Mouse (Mus musculus) urinary bladder, postnatal 36 days (tissue): ENCODE results near the gene Efna2.

Experiments used
- DNase-seq, 2 experiments: peaks; one replicate each; pipeline ENCODE4 v3.0.0; 2022; ENCODE audit warnings: low spot score in 2 of 2, mixed read lengths in 1 of 2

Gene Efna2

GRCm38 (mm10) chr10:80179068-80180051, at the start of gene Efna2:
Gene Efna2 (plus strand): TSS chr10:80179482.
- DNase-seq, result no peak

DNA sequence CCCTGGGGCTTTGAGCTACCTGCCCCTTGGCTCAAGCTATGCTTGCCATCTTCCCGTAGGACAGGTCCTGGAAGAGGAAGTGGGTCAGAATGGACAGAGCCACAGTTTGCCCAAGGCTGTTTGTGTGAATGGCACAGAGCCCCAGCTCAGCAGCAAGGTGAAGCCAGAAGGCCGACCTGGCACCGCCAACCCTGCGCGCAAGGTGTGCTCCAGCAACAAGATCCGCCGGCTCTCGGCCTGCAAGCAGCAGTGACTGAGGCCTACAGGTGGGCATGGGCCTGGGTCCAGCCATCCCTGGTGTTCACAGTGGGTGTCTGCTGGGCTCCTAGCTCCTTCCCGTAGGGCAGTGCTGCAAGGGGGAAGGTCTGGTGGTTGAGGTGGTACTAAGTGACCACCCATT, 49.4 kb upstream of the Efna2 start:
- no peak for DNase-seq

DNA sequence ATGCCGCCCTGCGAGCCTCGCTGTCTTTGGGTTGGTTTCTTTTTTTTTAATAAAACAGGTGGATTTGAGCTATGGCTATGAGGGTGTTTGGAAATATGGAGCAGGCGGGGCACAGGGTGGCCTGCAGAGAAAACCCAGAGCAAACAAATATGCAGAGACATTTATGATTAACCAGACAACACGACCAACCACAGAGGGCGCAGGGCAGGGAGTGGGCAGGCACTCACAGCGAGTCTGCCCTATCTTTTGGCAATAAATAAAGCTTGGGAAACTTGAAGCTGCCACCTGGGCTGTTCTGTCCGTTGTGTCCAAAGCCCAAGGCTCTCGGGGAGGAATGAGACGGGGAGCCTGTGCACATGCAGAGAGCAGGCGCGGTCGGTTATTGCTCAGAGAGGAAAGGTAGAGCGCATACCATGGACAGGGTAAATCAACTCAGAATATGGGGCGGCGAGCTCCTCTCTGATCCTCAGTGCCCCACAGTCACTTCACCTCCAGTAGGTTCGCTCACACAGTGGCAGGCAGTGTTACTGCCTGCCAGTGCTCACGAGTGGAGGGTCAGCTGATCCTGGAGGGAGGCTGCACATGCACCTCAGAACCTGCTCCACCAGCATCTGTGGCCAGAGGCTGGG, 48.8 kb upstream of the Efna2 start:
- DNase-seq, result peak in 1 of 2 experiments; percentile 44

- DNase-seq, result no peak
Measured at GRCm38 (mm10) chr10:80131316-80131951, 47.8 kb upstream of the Efna2 start.

GRCm38 (mm10) chr10:80131952-80132350, 47.3 kb upstream of the Efna2 start:
- DNase-seq, result no peak

DNA sequence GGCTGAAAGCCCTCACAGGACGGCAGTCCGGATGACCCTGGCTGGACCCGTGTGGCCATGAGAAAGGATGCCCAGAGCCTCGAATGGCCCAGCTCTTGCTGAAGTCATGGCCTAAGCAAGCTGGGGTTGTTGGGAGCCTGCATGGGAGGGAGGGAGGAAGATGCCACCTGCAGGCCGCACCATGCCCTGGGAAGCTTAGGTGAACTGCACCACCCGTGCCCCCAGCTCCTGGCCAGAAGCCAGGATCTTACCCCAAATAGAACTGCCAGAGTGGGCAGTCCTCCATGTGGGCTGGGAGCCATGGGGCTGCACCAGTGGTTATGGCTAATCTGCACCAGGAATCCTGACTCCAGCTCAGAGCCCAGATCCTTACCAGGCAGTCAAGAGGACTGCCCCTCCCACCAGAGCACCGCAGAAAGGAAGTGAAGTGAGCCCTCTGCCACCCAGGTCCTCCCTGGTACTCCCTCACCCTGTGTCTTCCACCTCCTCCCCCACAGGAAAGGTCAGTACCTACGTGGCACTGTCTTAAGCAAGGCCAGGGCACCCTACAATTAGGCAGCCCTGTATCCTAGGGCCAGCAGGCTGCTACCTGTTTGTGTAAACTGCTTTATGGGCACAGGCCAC, 45.9 kb upstream of the Efna2 start:
- DNase-seq, result no peak

GRCm38 (mm10) chr10:80134421-80134820, 44.9 kb upstream of the Efna2 start:
- DNase-seq, result no peak

GRCm38 (mm10) chr10:80135161-80135560, 44.1 kb upstream of the Efna2 start:
- DNase-seq, result no peak

GRCm38 (mm10) chr10:80135641-80136040, 43.6 kb upstream of the Efna2 start:
- DNase-seq, result no peak

DNA sequence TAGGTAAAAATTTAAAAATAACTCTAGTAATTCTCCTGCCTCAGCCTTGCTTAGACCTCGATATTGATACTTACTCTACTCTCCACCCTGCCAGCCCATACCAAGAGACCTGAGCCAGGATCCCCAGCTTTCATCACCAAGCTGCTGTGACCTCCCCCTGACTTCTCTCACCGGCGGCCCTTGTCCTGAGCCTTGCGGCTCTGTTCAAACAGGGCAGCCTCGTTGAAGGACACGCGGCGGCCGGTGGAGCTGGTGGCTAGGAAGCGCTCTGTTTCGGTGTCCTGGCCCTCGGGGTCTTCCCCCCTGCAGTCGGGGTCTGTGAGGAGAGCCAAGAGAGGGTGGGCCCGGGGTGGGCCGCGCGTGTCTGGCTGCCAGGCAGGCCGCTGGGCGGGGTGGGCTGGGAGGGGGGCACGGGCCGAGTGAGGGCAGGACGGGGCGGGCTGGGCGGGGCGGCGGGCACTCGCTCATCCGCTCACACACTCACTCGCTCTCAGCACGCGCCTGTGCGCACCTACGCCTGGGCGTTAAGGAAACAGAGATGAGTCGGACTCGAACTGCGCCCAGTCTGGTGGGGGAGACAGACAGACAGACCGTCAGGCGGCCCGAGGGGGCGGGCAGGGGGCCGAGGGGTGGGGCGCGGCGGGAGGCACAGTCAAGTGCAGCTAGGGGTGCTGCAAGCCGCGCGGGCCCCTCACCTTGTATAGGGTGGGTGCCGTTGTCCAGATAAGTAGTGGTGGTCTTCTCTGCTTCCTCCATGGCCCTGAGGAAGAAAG, 42.9 kb upstream of the Efna2 start:
- DNase-seq, result no peak

- DNase-seq, result no peak
Measured at GRCm38 (mm10) chr10:80136952-80137625, 42.2 kb upstream of the Efna2 start.

DNA sequence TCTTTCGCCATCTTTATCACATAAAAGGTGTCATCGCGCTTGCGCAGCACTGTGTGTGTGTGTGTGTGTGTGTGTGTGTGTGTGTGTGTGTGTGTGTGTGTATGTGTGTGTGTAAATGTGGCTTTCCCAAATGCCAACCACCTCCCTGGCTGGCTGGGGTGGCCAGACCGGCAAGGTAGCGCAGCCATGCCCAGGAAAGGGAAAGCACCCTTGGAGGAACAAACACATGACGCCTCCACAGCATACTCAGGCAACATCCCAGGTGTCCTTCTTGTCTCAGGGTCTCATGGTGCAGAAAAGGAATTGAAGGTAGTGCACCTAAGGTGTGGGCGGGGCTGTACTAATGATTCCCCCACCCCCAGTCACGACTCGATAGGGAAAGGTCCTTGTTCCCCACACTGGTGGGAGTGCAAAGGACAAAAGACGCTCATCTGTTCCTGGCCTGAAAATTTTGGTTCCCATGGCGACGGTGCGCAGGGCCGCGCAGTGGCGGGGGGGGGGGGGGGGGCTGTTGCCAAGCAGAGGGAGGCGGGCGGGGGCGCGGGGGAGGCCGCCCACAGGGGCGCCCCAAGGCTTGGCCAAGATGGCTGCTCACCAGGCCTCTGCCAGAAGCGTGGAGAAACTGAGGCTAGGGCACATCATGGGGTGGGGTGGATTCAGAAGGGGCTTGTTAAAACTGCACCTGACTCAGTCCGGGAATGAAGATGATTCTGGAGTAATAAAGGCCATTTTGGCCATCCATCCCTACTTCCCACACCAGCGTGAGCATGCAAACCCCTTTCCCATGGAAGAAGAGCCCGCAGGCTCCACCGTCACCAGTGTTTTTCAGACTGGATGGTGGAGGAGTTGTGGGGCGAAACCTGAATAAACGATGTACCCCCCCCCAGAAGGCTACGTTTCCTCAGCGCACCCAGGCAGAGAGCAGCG, 41.4 kb upstream of the Efna2 start:
- DNase-seq, result no peak

DNA sequence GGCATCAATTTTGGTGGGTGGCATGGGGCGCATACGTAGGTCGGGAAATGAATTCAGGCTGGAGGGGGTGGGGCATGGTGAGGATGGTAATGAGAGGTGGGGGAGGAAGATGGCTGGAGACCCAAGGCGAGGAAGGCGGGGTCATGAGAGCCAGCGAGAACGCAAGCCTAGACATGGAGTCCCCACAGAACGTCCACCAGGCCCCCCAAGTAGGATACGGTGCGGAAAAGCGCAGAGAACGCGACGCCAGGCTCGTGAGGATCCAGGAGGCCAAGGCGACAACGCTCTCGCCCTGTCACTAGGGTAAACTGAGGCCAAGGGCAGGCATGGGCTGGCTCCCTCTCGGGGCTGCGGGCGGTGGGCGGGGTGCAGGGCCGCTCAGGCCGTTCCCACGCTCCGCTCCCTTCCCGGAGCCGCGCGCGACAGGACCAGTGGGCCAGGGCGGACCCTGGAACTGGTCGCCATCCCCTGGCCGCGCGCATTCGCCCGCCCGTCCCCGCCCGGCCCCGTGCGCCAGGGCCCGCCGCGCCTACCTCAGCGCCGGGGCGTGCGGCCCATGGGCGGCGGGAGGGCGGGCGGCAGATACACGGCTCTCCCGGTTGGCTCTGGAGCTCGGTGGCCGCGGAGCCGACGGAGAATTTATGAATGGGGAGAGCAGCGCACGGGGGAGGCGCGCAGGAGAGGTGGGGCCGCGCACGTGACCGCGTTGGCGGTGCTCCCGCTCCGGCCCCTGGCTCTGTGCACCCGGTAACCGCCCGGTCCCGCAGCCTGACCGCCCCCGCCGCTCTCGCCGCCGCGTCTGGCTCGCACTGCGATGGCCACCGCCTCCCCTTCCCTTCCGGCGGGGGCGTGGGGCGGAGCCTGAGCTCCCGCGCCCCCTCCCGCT, 40.5 kb upstream of the Efna2 start, which contains the start of gene Atp5d:
Gene Atp5d (plus strand): TSS at position 80 of the 886 bp plus-strand sequence.
- DNase-seq, result peak in 1 of 2 experiments; percentile 66

GRCm38 (mm10) chr10:80139439-80139775, 39.9 kb upstream of the Efna2 start:
- DNase-seq, result no peak

DNA sequence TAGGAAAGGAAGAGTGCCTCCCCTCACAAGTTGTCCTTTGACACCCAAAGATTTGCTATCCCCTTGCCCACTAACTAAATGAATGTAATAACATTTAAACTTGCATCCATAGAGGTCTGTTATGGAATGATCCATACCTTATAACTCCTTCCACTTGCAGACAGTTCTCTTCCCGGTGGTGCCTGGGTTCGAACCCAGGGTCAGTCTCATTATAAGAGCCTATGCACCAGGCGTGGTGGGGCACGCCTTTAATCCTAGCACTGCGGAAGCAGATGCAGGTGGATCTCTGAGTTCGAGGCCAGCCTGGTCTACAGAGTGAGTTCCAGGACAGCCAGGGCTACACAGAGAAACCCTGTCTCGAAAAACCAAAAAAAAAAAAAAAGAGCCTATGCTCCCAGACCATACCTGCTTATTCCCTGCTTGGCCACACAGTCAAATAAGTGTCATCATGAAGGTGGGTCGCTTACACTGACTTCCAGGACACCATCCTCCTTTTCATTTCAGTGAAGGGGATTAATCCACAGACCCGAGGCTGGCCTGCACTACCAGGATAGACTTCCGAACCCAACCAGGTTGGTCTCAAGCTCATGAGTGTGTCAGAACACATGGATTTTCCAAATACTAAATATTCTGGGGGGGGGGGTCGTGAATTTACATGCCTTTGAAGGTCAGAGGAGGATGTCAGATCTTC, 39.2 kb upstream of the Efna2 start:
- DNase-seq, result no peak

- no peak for DNase-seq
Measured at GRCm38 (mm10) chr10:80140666-80141035, 38.6 kb upstream of the Efna2 start, which contains the start of gene Cbarp. Gene Cbarp (minus strand): TSS chr10:80140835.

- DNase-seq, result peak; percentile 94 to 96
Measured at GRCm38 (mm10) chr10:80141243-80141642, 38.0 kb upstream of the Efna2 start.
